8 mouse cellular contexts compared by ENCODE assay signal in the genomic region with DNA sequence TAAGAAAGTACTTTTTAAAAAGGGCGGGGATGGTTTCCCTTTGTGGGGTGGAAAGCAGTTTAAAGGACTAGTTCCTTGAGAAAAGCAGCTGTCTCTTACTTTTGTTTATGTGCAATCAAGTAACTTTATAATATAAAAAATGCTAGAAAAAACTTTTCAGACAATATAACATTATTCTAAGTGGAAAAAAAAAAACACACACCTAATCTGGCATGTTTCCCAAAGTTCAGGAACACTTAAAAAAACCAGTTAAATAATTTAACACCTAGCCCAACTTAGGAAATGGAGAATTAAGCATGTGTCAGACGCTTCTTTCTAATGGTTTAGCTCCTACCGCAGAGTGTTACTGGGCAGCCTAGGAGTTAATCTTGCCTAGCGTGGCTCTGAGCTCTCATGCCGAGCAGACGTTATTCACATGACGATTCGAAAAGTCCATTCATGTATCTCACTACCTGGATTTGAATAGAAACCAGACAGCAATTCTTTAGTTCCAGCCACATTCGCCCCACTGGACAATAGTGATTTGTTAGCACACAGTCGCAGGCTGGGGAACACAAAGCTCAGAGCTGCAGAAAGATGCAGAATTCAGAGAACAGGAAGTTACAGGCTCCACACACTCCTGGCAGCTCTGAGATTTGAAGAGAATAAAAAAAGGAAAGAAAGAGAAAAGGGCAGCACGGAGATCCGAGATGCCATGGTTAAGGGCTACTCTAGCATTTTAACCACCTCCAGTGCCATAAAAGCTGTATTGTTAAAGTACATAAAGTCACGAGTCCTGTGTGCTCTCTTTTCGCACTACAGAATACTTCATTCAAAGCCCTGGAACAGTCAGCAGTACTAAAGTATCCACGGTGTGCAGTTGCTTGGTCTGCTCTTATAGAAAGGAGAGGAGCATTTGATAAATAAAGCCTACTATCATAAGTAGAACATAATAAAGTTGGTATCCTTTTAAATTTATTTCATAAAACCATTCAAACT.
DNase-seq lines count a peak whose midpoint lies in the region; ATAC-seq and TF ChIP-seq lines count a peak whose summit lies in the region.

No protein-coding gene starts in this region.

- TF ChIP-seq CTCF in cortical plate, adult 2 months (IDR thresholded peaks at IDR 0.05; ENCODE audit: extremely low read depth, insufficient read depth, low read length) = no peak
- no peak for TF ChIP-seq CTCF in kidney, adult 2 months (conservative IDR thresholded peaks at IDR 0.05; ENCODE audit: insufficient read depth, insufficient read length, low read depth, low read length)

- peaks cover 3% of the 10 kb centered on the region; the same call in 1 of the 2 replicates for H3K4me1 ChIP-seq in cortical plate, adult 2 months (ENCODE audit: control insufficient read depth, insufficient read depth, low read length)
- H3K4me1 ChIP-seq in kidney, adult 2 months (ENCODE audit: control insufficient read depth, insufficient read depth, low read length) = peaks cover 7% of the 10 kb centered on the region; the same call in 1 of the 2 replicates
- peaks cover 24% of the 10 kb centered on the region for H3K4me1 ChIP-seq in liver, embryonic 13.5 days (replicated peaks)
- no peaks in the 10 kb centered on the region; the same call in 1 of the 2 replicates for H3K4me1 ChIP-seq in neural tube, embryonic 11.5 days (ENCODE audit: control insufficient read depth, insufficient read depth, low read length)

- H3K4me3 ChIP-seq in cortical plate, adult 2 months (ENCODE audit: insufficient read depth, low read length) = peak overlapping the region; percentile 34
- peak overlapping the region; percentile 34 for H3K4me3 ChIP-seq in kidney, adult 2 months (ENCODE audit: insufficient read depth, low read depth, low read length)
- peak overlapping the region; percentile 33 for H3K4me3 ChIP-seq in liver, embryonic 13.5 days (replicated peaks)
- H3K4me3 ChIP-seq in neural tube, embryonic 11.5 days (ENCODE audit: low read depth, low read length) = peak overlapping the region; percentile 48

- H3K36me3 ChIP-seq in kidney, adult 2 months (ENCODE audit: control insufficient read depth, insufficient read depth, low read length) = no peaks in the 10 kb centered on the region
- no peaks in the 10 kb centered on the region for H3K36me3 ChIP-seq in liver, embryonic 13.5 days
- H3K36me3 ChIP-seq in neural tube, embryonic 11.5 days (ENCODE audit: control insufficient read depth, insufficient read depth, low read length) = no peaks in the 10 kb centered on the region

- H3K4me2 ChIP-seq in liver, embryonic 13.5 days = peak overlapping the region; percentile 49
- peak overlapping the region; percentile 63 for H3K4me2 ChIP-seq in neural tube, embryonic 11.5 days (ENCODE audit: low read depth)

- peak overlapping the region; percentile 18; the same call in 1 of the 2 replicates for H3K27ac ChIP-seq in cortical plate, adult 2 months (ENCODE audit: insufficient read depth, low read length)
- H3K27ac ChIP-seq in kidney, adult 2 months (ENCODE audit: insufficient read depth, low read depth, low read length) = peak overlapping the region; percentile 10; the same call in 1 of the 2 replicates
- 0 out of 2 replicates have a peak overlapping the region, but pooled peaks have one; percentile 5 for H3K27ac ChIP-seq in liver, embryonic 13.5 days
- H3K27ac ChIP-seq in neural tube, embryonic 11.5 days (ENCODE audit: low read depth, low read length) = peak overlapping the region; percentile 97

- peak; percentile 23 for DNase-seq in layer of hippocampus, adult 11-12 months (ENCODE audit: low spot score)
- no peak for DNase-seq in layer of hippocampus, adult 9-10 months (ENCODE audit: low spot score)
- DNase-seq in heart, adult 9 months (ENCODE audit: low spot score in 2 of 2) = peak; percentile 8 to 36
- DNase-seq in kidney, adult 2 months = peak; percentile 30
- DNase-seq in liver, embryonic 13.5 days = no peak
- DNase-seq in neural tube, embryonic 11.5 days (ENCODE audit: low spot score) = peak; percentile 79
- DNase-seq in thymus, postnatal 36 days = peak; percentile 18 to 30

- H3K27me3 ChIP-seq in kidney, adult 2 months (replicated peaks; ENCODE audit: control insufficient read depth, insufficient read depth, low read length) = no peaks in the 10 kb centered on the region
- H3K27me3 ChIP-seq in liver, embryonic 13.5 days = no peaks in the 10 kb centered on the region
- no peaks in the 10 kb centered on the region for H3K27me3 ChIP-seq in neural tube, embryonic 11.5 days (ENCODE audit: control insufficient read depth, insufficient read depth, low read length)

- no peak for TF ChIP-seq POLR2A in cortical plate, adult 2 months (IDR thresholded peaks at IDR 0.05; ENCODE audit: extremely low read depth, insufficient read depth, low read length)
- TF ChIP-seq POLR2A in kidney, adult 2 months (IDR thresholded peaks at IDR 0.05; ENCODE audit: low read depth, low read length) = no peak

- peak overlapping the region; percentile 47; the same call in 1 of the 2 replicates for H3K9ac ChIP-seq in liver, embryonic 13.5 days
- H3K9ac ChIP-seq in neural tube, embryonic 11.5 days (ENCODE audit: low read length) = peak overlapping the region; percentile 71

- ATAC-seq in liver, embryonic 13.5 days (ENCODE audit: low read depth) = no peak
- ATAC-seq in neural tube, embryonic 11.5 days (ENCODE audit: insufficient read depth, low FRiP score, low TSS enrichment) = peak; percentile 47

- WGBS in kidney, adult 2 months = 5% methylated on average over 15 of the region's 15 CpGs
- WGBS in liver, embryonic 13.5 days (ENCODE audit: insufficient replicate concordance) = 29% methylated on average over 15 of the region's 15 CpGs
- WGBS in neural tube, embryonic 11.5 days = 6% methylated on average over 15 of the region's 15 CpGs

- H3K9me3 ChIP-seq in liver, embryonic 13.5 days (replicated peaks) = no peaks in the 10 kb centered on the region
- no peaks in the 10 kb centered on the region for H3K9me3 ChIP-seq in neural tube, embryonic 11.5 days (ENCODE audit: control insufficient read depth, low read length)

Comparison
In these comparisons a context has a peak if more than half of its experiments do, and no peak if none do; other contexts are left out.
1. DNase-seq: peak in layer of hippocampus, adult 11-12 months (single experiment), heart, adult 9 months (2 of 2), kidney, adult 2 months (single experiment), neural tube, embryonic 11.5 days (single experiment) and thymus, postnatal 36 days (2 of 2); none in layer of hippocampus, adult 9-10 months (single experiment) and liver, embryonic 13.5 days (single experiment).
2. H3K27ac ChIP-seq: peak in every context shown above with its lines; median percentile 97 in neural tube, embryonic 11.5 days; 18 in cortical plate, adult 2 months; 10 in kidney, adult 2 months; 5 in liver, embryonic 13.5 days.
3. Peak in every context shown above with its lines, with median percentiles within 50 percentile points of each other: H3K4me3 ChIP-seq.